Mouse (Mus musculus) forebrain, postnatal 0 days (tissue): ENCODE measurements at regions not wholly inside any gene's neighbourhood (a gene's known extent, or its start where the extent isn't known, plus 50 kb on each side); places are given as distances from the start of the nearest gene placed in this dataset.

Source experiments
- ATAC-seq: fragments of 200-750 bp; cut with Nextera tagmentation; 2 replicates; pipeline ENCODE4 v1.8.0; 2017; ENCODE audit warnings: mild to moderate bottlenecking, moderate library complexity
- DNase-seq: peaks from one replicate; pipeline ENCODE4 v3.0.0-alpha.2; 2015
- H3K27ac ChIP-seq: fragments of 300-500 bp; sonication (generic); 2 replicates; pipeline ENCODE4 v1.5.1; 2014; ENCODE audit warnings: low read depth, mild to moderate bottlenecking, antibody characterized with exemption, low read length, moderate library complexity, mixed read lengths
- H3K27me3 ChIP-seq: fragments of 300-500 bp; sonication (generic); 2 replicates; pipeline ENCODE4 v1.6.1; 2014; ENCODE audit warnings: mild to moderate bottlenecking, low read length, mixed read lengths; ENCODE audit not compliant: insufficient read depth
- H3K36me3 ChIP-seq: fragments of 300-500 bp; sonication (generic); 2 replicates; pipeline ENCODE4 v1.6.1; 2014; ENCODE audit warnings: mild to moderate bottlenecking, moderate library complexity; ENCODE audit not compliant: insufficient read depth
- H3K4me1 ChIP-seq: fragments of 300-500 bp; sonication (generic); 2 replicates; pipeline ENCODE4 v1.6.1; 2014; ENCODE audit warnings: antibody characterized with exemption; ENCODE audit not compliant: insufficient read depth
- H3K4me2 ChIP-seq: fragments of 300-500 bp; sonication (generic); 2 replicates; pipeline ENCODE4 v1.6.1; 2014; ENCODE audit warnings: low read depth, mild to moderate bottlenecking, moderate library complexity
- H3K4me3 ChIP-seq: fragments of 300-500 bp; sonication (generic); 2 replicates; pipeline ENCODE4 v1.5.1; 2014; ENCODE audit warnings: low read depth, low read length, mixed read lengths
- H3K9ac ChIP-seq: fragments of 300-500 bp; sonication (generic); 2 replicates; pipeline ENCODE4 v1.6.1; 2014; ENCODE audit warnings: mild to moderate bottlenecking
- H3K9me3 ChIP-seq: fragments of 300-500 bp; sonication (generic); 2 replicates; pipeline ENCODE4 v1.6.1; 2016; ENCODE audit warnings: low read length
- CTCF ChIP-seq: sonication (generic); IDR thresholded peaks from 2 replicates; pipeline ENCODE4 v1.5.1; 2016; ENCODE audit warnings: antibody characterized with exemption, control low read depth, low read depth
- WGBS: fragments of 180-500 bp; shearing (Covaris S2); extraction: QIAGEN DNeasy Blood & Tissue Kit; methylation state at CpG from one replicate; pipeline ENCODE4 v1.1.7; 2014; 5-methylcytosine and 5-hydroxymethylcytosine counted together

DNA sequence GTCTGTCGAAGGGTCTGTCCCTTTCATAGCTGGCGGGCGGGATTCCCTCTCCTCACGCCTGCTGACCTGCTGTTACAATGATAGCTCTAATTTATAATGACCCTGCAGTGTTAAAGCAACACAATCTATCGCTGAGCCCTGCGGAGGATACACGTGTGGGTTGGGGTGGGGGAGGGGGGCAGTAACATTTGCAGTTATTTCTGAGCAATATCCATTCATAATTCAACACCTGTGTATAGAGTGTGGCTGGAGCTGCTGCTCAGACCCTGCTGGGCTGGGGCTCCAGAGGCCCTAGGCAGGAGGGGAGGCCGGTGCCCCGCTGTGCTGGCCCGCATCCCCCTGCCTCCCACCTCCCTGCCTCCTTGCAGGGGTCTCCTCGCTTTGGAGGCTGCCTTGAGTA, 106.6 kb upstream of the Smad3 start:
- no peaks in the 10 kb centered on the region for H3K9me3 ChIP-seq
- H3K27ac ChIP-seq: no peak overlapping the region
- TF ChIP-seq CTCF: no peak
- no peaks in the 10 kb centered on the region for H3K27me3 ChIP-seq
- WGBS: 34% methylated on average over 11 of the region's 11 CpGs
- no peaks in the 10 kb centered on the region for H3K4me1 ChIP-seq
- ATAC-seq (no peak), DNase-seq (no peak)
- H3K9ac ChIP-seq: no peak overlapping the region
- H3K4me2 ChIP-seq: no peak overlapping the region
- no peak overlapping the region for H3K4me3 ChIP-seq
- H3K36me3 ChIP-seq: no peaks in the 10 kb centered on the region

DNA sequence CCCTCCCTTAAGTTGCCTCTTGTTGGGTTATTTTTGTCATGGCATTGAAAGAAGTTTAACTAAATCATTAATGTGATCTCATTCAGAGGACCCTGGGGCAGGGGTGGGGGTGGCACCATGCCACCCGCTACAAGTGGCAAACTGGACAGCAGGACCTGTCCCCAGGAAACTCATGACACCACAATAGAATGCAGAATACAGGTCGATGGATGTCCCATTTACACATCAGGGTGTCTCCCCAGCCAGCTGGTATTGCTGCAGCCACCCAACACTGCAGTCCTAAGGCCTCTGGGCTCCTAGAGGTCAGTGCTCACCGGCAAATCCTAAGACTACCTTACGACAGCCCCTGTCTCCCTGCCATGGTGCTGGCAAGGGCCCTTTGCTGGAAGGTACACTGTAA, 105.5 kb upstream of the Smad3 start:
- 78% methylated on average over 4 of the region's 4 CpGs for WGBS
- TF ChIP-seq CTCF: no peak
- no peak for ATAC-seq

DNA sequence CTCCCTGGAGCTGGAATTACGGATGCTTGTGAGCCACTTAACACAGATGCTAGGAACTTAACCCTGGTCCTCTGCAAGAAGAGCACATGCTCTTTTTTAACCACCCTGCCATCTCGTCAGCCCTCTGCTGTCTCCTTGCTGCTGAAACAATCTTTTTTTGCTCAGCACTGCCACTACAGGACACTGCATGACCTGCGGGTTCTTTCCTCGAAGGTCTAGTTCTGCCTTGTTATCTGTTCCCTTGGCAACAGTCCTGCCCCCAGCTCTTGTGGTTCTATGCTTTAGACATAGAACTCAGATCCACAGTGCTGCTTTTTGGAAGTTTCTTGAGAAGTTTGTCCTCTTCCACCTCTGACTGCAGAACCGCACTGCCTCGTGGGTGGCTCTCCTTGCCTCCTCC, 104.6 kb upstream of the Smad3 start:
- DNase-seq (peak; percentile 59), ATAC-seq (peak; percentile 84)
- no peaks in the 10 kb centered on the region for H3K36me3 ChIP-seq
- H3K9ac ChIP-seq: no peak overlapping the region
- H3K4me3 ChIP-seq: no peak overlapping the region
- no peaks in the 10 kb centered on the region for H3K27me3 ChIP-seq
- no peaks in the 10 kb centered on the region for H3K4me1 ChIP-seq
- WGBS: 40% methylated on average over 6 of the region's 6 CpGs
- H3K27ac ChIP-seq: no peak overlapping the region
- H3K4me2 ChIP-seq: no peak overlapping the region
- peak; percentile 61 for TF ChIP-seq CTCF
- no peaks in the 10 kb centered on the region for H3K9me3 ChIP-seq

More for the DNA sequence above, 105.5 kb upstream of the Smad3 start:
- no peak overlapping the region for H3K9ac ChIP-seq
- no peak overlapping the region for H3K4me2 ChIP-seq
- no peak overlapping the region for H3K27ac ChIP-seq
- no peaks in the 10 kb centered on the region for H3K36me3 ChIP-seq
- no peaks in the 10 kb centered on the region for H3K27me3 ChIP-seq
- H3K4me3 ChIP-seq: no peak overlapping the region
- H3K9me3 ChIP-seq: no peaks in the 10 kb centered on the region
- H3K4me1 ChIP-seq: no peaks in the 10 kb centered on the region
- no peak for DNase-seq

- H3K27me3 ChIP-seq: no peaks in the 10 kb centered on the region
- no peaks in the 10 kb centered on the region for H3K9me3 ChIP-seq
- no peak overlapping the region for H3K27ac ChIP-seq
- H3K4me3 ChIP-seq: no peak overlapping the region
- no peak overlapping the region for H3K9ac ChIP-seq
- 93% methylated on average over 4 of the region's 4 CpGs for WGBS
- ATAC-seq (no peak), DNase-seq (no peak)
- no peak for TF ChIP-seq CTCF
- no peaks in the 10 kb centered on the region for H3K36me3 ChIP-seq
- H3K4me1 ChIP-seq: no peaks in the 10 kb centered on the region
- no peak overlapping the region for H3K4me2 ChIP-seq
Measured at GRCm38 (mm10) chr9:63861418-63861817, 103.6 kb upstream of the Smad3 start.

DNA sequence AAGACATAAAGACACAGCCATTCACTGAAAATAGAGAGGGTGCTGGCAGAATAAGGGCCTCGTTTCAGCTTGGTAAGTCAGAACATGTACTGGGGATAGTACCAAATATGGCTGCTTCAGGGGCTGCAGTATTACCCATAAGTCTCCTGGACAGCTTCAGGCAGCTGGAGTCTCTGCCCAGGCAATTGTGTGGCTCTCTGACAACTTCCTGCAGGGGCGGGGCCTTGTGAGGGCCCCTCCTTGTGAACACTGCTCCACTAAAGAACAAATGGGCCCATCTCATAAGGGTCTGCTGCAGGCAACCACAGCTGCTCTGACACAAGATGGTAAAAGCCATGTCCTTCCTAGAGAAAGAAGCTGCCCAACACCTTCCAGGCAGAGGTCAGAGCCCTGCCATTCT, 102.4 kb upstream of the Smad3 start:
- Histone ChIP-seq H3K4me2 (no peak overlapping the region), H3K4me1 (no peaks in the 10 kb centered on the region), H3K27me3 (no peaks in the 10 kb centered on the region), H3K9ac (no peak overlapping the region), H3K9me3 (no peaks in the 10 kb centered on the region), H3K36me3 (no peaks in the 10 kb centered on the region), H3K4me3 (no peak overlapping the region), H3K27ac (no peak overlapping the region)
- no peak for ATAC-seq
- no peak for TF ChIP-seq CTCF
- DNase-seq: no peak
- 73% methylated on average over 2 of the region's 2 CpGs for WGBS

DNA sequence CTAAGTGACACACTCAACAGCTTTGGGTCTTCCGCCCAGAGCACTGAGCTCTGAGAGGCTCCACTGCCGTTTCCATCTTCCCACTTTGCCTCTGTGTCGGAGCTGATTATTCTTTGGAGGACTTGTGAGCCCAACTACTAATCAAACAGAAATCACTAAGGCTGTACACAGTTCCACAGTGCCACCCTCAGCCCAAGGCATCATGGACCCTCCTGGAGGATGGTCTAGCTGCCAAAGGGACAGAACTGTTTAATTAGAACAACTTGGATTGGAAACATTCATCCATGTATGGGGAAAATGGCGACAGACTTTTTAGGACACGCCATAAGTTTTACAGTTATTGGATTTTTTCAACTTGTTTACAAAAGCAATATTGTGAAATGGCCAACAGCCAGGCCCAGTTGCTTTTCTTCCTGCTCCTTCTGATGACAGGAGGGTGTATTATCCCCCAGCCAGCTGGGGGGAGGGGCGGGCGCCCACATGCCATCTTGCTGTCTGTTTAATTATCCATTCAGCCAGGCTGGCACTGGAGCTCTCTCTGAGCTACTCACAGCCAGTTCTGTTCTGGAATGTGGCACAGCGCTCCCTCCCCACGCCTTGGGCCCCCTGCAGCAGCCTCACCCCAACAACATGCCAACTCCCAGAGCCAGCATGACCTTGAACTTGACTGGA, 98.4 kb upstream of the Smad3 start:
- Histone ChIP-seq H3K27me3 (no peaks in the 10 kb centered on the region), H3K36me3 (no peaks in the 10 kb centered on the region), H3K4me2 (no peak overlapping the region), H3K4me1 (no peaks in the 10 kb centered on the region), H3K9me3 (no peaks in the 10 kb centered on the region), H3K27ac (peak overlapping the region; percentile 21; the same call in 1 of the 2 replicates), H3K4me3 (no peak overlapping the region), H3K9ac (no peak overlapping the region)
- 32% methylated on average over 9 of the region's 9 CpGs for WGBS
- TF ChIP-seq CTCF: 0 out of 2 replicates have a peak, but pooled peaks have one; percentile 12
- ATAC-seq: peak; percentile 90
- peak; percentile 91 for DNase-seq

- Histone ChIP-seq H3K4me2 (no peak overlapping the region), H3K27me3 (no peaks in the 10 kb centered on the region), H3K9me3 (no peaks in the 10 kb centered on the region), H3K4me3 (no peak overlapping the region), H3K36me3 (no peaks in the 10 kb centered on the region), H3K9ac (no peak overlapping the region), H3K4me1 (no peaks in the 10 kb centered on the region), H3K27ac (no peak overlapping the region)
- TF ChIP-seq CTCF: no peak
- ATAC-seq: no peak
- DNase-seq: peak; percentile 34
- 33% methylated on average over 12 of the region's 12 CpGs for WGBS
Measured at GRCm38 (mm10) chr9:63851809-63852208, 94.0 kb upstream of the Smad3 start.
